Mouse (Mus musculus) CH12.LX (cell line): ENCODE results near the gene Tusc1. TPM values are rescaled to one million over a fixed set of nuclear protein-coding genes. Genes with fewer than 3 reads are reported as not detected.

Experiments
- DNase-seq: peaks from one replicate; pipeline ENCODE4 v3.0.0-alpha.2; 2013; ENCODE audit errors: extremely low read depth
- H3K27ac ChIP-seq: 2 replicates; pipeline ENCODE4 v1.5.1; 2012; ENCODE audit warnings: low read depth, mild to moderate bottlenecking, control low read depth, moderate library complexity; ENCODE audit not compliant: insufficient read depth
- H3K27me3 ChIP-seq: replicated peaks from 2 replicates; pipeline ENCODE3; 2012; ENCODE audit warnings: inconsistent platforms
- H3K36me3 ChIP-seq, 2 experiments: replicated peaks in 1 of 2; 2 replicates each; pipeline versions ENCODE3 to v1.6.1; 2012; ENCODE audit warnings: inconsistent platforms in 1 of 2, low read length in 1 of 2, mild to moderate bottlenecking in 1 of 2, mixed read lengths in 1 of 2, moderate library complexity in 1 of 2; ENCODE audit not compliant: control insufficient read depth in 1 of 2, insufficient read depth in 1 of 2
- H3K4me1 ChIP-seq, 2 experiments: 2 replicates each; pipeline ENCODE4 v1.6.1; 2012; ENCODE audit warnings: inconsistent platforms in 1 of 2, moderate library complexity in 1 of 2; ENCODE audit not compliant: insufficient read depth in 2 of 2, control insufficient read depth in 1 of 2
- H3K4me2 ChIP-seq: 2 replicates; pipeline ENCODE4 v1.6.1; 2012; ENCODE audit warnings: low read depth, mild to moderate bottlenecking, control low read depth; ENCODE audit not compliant: poor library complexity, insufficient read depth, severe bottlenecking
- H3K4me3 ChIP-seq, 3 experiments: fragments of 150-350 bp in 1 of 3; sonication (generic) in 1 of 3; replicated peaks in 1 of 3; 2 replicates each; pipeline versions ENCODE3 to v1.5.1; 2011 to 2012; ENCODE audit warnings: low read depth in 2 of 3, low read length in 2 of 3, mild to moderate bottlenecking in 2 of 3, moderate library complexity in 2 of 3, control low read depth in 1 of 3, improper control_type of control experiment in 1 of 3, inconsistent platforms in 1 of 3, mixed read lengths in 1 of 3; ENCODE audit not compliant: poor library complexity in 1 of 3
- H3K79me2 ChIP-seq: replicated peaks from 2 replicates; pipeline ENCODE4 v1.6.1; 2012; ENCODE audit warnings: mild to moderate bottlenecking, moderate library complexity; ENCODE audit not compliant: control insufficient read depth, poor library complexity, insufficient read depth, severe bottlenecking; ENCODE audit errors: extremely low read depth
- H3K9ac ChIP-seq: 2 replicates; pipeline ENCODE4 v1.6.1; 2012; ENCODE audit warnings: low read depth, mild to moderate bottlenecking, control low read depth, moderate library complexity; ENCODE audit not compliant: insufficient read depth
- H3K9me3 ChIP-seq: replicated peaks from 2 replicates; pipeline ENCODE3; 2012; ENCODE audit warnings: low read length, inconsistent platforms, mixed read lengths
- BHLHE40 ChIP-seq: IDR thresholded peaks from 2 replicates; pipeline ENCODE4 v1.6.1; 2011; ENCODE audit warnings: mild to moderate bottlenecking, low read depth, low read length, improper control_type of control experiment
- CHD1 ChIP-seq: IDR thresholded peaks from 2 replicates; pipeline ENCODE4 v1.6.1; 2012; ENCODE audit warnings: low read depth, low read length, improper control_type of control experiment, inconsistent platforms
- CHD2 ChIP-seq: IDR thresholded peaks from 2 replicates; pipeline ENCODE4 v1.6.1; 2011; ENCODE audit warnings: low read length, improper control_type of control experiment
- E2F4 ChIP-seq: IDR thresholded peaks from 2 replicates; pipeline ENCODE4 v1.6.1; 2011; ENCODE audit warnings: low read depth, low read length, improper control_type of control experiment; ENCODE audit not compliant: insufficient replicate concordance
- ELF1 ChIP-seq: IDR thresholded peaks from 2 replicates; pipeline ENCODE4 v1.6.1; 2014; ENCODE audit warnings: low read depth, mild to moderate bottlenecking, inconsistent platforms, low read length, improper control_type of control experiment
- GABPA ChIP-seq: IDR thresholded peaks from 2 replicates; pipeline ENCODE4 v1.6.1; 2012; ENCODE audit warnings: low read depth, low read length, improper control_type of control experiment, inconsistent platforms; ENCODE audit not compliant: insufficient replicate concordance
- IRF4 ChIP-seq: IDR thresholded peaks from 2 replicates; pipeline ENCODE4 v1.6.1; 2014; ENCODE audit warnings: low read depth, mild to moderate bottlenecking, inconsistent platforms, low read length, improper control_type of control experiment
- JUND ChIP-seq: conservative IDR thresholded peaks from 2 replicates; pipeline ENCODE4 v1.6.1; 2011; ENCODE audit warnings: low read depth, low read length, improper control_type of control experiment
- KAT2A ChIP-seq: IDR thresholded peaks from 2 replicates; pipeline ENCODE4 v1.6.1; 2012; ENCODE audit warnings: low read length, improper control_type of control experiment, inconsistent platforms; ENCODE audit not compliant: insufficient replicate concordance
- MAFK ChIP-seq: IDR thresholded peaks from 2 replicates; pipeline ENCODE4 v1.6.1; 2011; ENCODE audit warnings: low read length, improper control_type of control experiment; ENCODE audit not compliant: insufficient replicate concordance
- MAZ ChIP-seq: IDR thresholded peaks from 2 replicates; pipeline ENCODE4 v1.6.1; 2012; ENCODE audit warnings: low read depth, mild to moderate bottlenecking, inconsistent platforms, low read length, improper control_type of control experiment, moderate library complexity
- MXI1 ChIP-seq: IDR thresholded peaks from 2 replicates; pipeline ENCODE4 v1.6.1; 2011; ENCODE audit warnings: mild to moderate bottlenecking, low read depth, low read length, improper control_type of control experiment
- MYC ChIP-seq: IDR thresholded peaks from 2 replicates; pipeline ENCODE4 v1.6.1; 2011; ENCODE audit warnings: low read depth, mild to moderate bottlenecking, improper control_type of control experiment, low read length
- NELFE ChIP-seq: IDR thresholded peaks from 2 replicates; pipeline ENCODE4 v1.6.1; 2011; ENCODE audit warnings: low read depth, low read length, improper control_type of control experiment
- POLR2A ChIP-seq: IDR thresholded peaks from 2 replicates; pipeline ENCODE4 v1.6.1; 2011; ENCODE audit warnings: low read depth, mild to moderate bottlenecking, improper control_type of control experiment, low read length
- RAD21 ChIP-seq: IDR thresholded peaks from 2 replicates; pipeline ENCODE4 v1.6.1; 2011; ENCODE audit warnings: low read depth, mild to moderate bottlenecking, low read length, improper control_type of control experiment, moderate library complexity
- SMC3 ChIP-seq: IDR thresholded peaks from 2 replicates; pipeline ENCODE4 v1.6.1; 2011; ENCODE audit warnings: low read depth, low read length, improper control_type of control experiment
- TCF12 ChIP-seq: IDR thresholded peaks from 2 replicates; pipeline ENCODE4 v1.6.1; 2014; ENCODE audit warnings: low read depth, mild to moderate bottlenecking, inconsistent platforms, low read length, improper control_type of control experiment
- ZC3H11A ChIP-seq: IDR thresholded peaks from 2 replicates; pipeline ENCODE4 v1.6.1; 2012; ENCODE audit warnings: low read depth, mild to moderate bottlenecking, inconsistent platforms, low read length, improper control_type of control experiment
- ZKSCAN1 ChIP-seq: IDR thresholded peaks from 2 replicates; pipeline ENCODE4 v1.6.1; 2012; ENCODE audit warnings: low read depth, inconsistent platforms, low read length, improper control_type of control experiment, borderline replicate concordance
- dilution Hi-C: fragments of 300-500 bp; cut with MboI; formaldehyde crosslinking; loops from 2 replicates; pipeline ENCODE4 v1.14.3; 2020; ENCODE audit warnings: low sequenced_read_pairs; ENCODE audit not compliant: extremely low pct_unique_long_range_greater_than_20kb, extremely low pct_ligation_motif_present
- in situ Hi-C: fragments of 300-500 bp; cut with MboI; formaldehyde crosslinking; loops from 3 replicates; pipeline ENCODE4 v1.14.3; 2019; ENCODE audit warnings: low sequenced_read_pairs, low pct_ligation_motif_present, low pct_unique_long_range_greater_than_20kb, mixed read lengths
- polyA plus RNA-seq: library from polyadenylated mRNA; unstranded; fragments of >175 nt; gene quantifications from 2 replicates; pipeline ENCODE4 v1.2.1, GENCODE M21; 2012; ENCODE audit warnings: low read depth; ENCODE audit not compliant: insufficient read length
- total RNA-seq, 2 experiments: library from RNA; depleted of rRNA; stranded (reverse); fragments of 300-350 nt in 1 of 2; fragments of >200 nt in 1 of 2; gene quantifications; 2 replicates each; pipeline ENCODE4 v1.2.3; 2012 to 2014

Tusc1 gene
- total RNA-seq (2012; rRNA removed) = not detected in 2 replicates
- not detected in 2 replicates for total RNA-seq (2014; rRNA removed)
- polyA plus RNA-seq = not detected in 2 replicates

GRCm38 (mm10) chr4:93335118-93336003 is at the start of gene Tusc1:
Gene Tusc1, minus strand, starts transcription at chr4:93335511.
- no peak for DNase-seq
- Histone ChIP-seq H3K9me3 (peaks cover 13% of the 10 kb centered on the region), H3K4me1 (no peaks in the 10 kb centered on the region), H3K27me3 (no peaks in the 10 kb centered on the region), H3K4me2 (no peak within 1 kb of the TSS), H3K4me3 (no peak within 1 kb of the TSS), H3K79me2 (no peaks in the 10 kb centered on the region), H3K9ac (no peak within 1 kb of the TSS), H3K27ac (no peak within 1 kb of the TSS), H3K36me3 (no peaks in the 10 kb centered on the region)
- no peak for TF ChIP-seq TCF12
- no peak for TF ChIP-seq RAD21
- TF ChIP-seq CHD2 = no peak
- no peak for TF ChIP-seq E2F4
- TF ChIP-seq ZKSCAN1 = no peak
- no peak for TF ChIP-seq JUND
- no peak for TF ChIP-seq MXI1
- no peak for TF ChIP-seq NELFE
- no peak for TF ChIP-seq ELF1
- TF ChIP-seq SMC3 = no peak
- no peak for TF ChIP-seq MAFK
- no peak for TF ChIP-seq MAZ
- TF ChIP-seq KAT2A = no peak
- dilution Hi-C loops (no loop called here), in situ Hi-C loops (no loop called here)

- no peaks in the 10 kb centered on the region for H3K4me1 ChIP-seq
- no peaks in the 10 kb centered on the region for H3K27me3 ChIP-seq
- no peaks in the 10 kb centered on the region for H3K9me3 ChIP-seq
- no peak overlapping the region for H3K9ac ChIP-seq
- H3K4me2 ChIP-seq = no peak overlapping the region
- no peak overlapping the region for H3K27ac ChIP-seq
- H3K79me2 ChIP-seq = no peaks in the 10 kb centered on the region
- H3K36me3 ChIP-seq = no peaks in the 10 kb centered on the region
- TF ChIP-seq MAZ (no peak), SMC3 (no peak), E2F4 (no peak), POLR2A (no peak), BHLHE40 (no peak), IRF4 (no peak), MYC (no peak), CHD1 (no peak), ZC3H11A (no peak), ZKSCAN1 (no peak), GABPA (no peak), KAT2A (no peak), RAD21 (no peak; the same call in none of the 2 replicates)
- DNase-seq = peak; percentile 6
- in situ Hi-C loops = no loop called here
- dilution Hi-C loops = no loop called here
- H3K4me3 ChIP-seq = no peak overlapping the region
These were observed 17.6 kb upstream of the Tusc1 start for GRCm38 (mm10) chr4:93352930-93353329.
